Mouse (Mus musculus): ENCODE measurements around the gene Sae1.
"Not testable (repeated sequence)": the region's sequence is repeated elsewhere in the genome, so short reads cannot be mapped to it uniquely, and the experiment has no call there.

The Sae1 gene

DNA sequence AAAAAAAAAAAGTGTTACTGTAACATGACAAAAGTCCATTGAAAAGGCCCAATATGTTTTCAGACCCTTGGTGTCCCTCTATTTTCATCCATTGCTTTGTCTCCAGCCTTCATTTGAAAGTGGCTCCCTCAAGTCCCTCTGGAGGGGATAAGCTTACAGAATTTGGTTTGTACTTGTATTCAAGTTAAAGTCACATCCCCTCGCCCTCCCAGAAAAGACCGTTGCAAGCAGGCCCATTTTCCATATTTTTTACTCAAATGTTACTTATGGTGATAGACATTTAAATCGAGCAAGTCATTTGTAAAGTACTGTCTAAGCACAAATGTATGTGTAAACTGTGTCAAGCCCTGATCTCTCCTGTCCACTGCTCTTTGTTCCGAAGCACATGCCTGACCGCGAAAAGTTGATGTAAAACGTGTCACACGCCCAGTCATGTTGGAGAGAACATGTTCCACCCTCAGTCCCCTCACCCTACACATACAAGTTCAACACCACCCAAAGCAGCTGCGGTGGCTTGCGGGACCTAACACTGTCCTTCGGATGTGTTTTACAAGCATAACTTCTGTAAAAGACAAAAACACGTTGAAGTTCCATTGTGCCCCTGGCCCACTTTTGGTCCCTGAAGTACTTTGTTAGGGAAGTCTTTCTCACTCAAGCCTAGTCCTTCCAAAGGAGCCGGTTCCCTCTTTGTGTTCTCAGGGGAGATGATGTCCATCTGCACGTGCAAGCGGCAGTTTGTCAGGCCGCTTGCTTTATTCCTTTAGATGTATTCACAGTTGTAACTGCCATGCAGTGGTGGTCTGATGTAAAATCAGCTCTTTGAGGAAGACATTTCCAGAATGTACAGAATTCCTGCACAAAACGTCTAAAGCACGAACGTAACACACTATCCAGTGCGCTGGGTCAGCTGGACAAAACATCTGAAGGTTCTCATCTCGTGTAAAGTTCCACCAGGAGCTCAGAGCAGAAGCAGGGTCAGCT lies 15.7 kb upstream of the Sae1 start:
- DNase-seq (ENCODE audit: low spot score in 2 of 2), result peak; percentile 30 to 38

- peak in 1 of 2 experiments; percentile 34 for DNase-seq (ENCODE audit: low spot score in 2 of 2)
These were observed 14.8 kb upstream of the Sae1 start for GRCm38 (mm10) chr7:16402449-16402848.

- peak; percentile 41 to 49 for DNase-seq (ENCODE audit: low spot score in 2 of 2)
These were observed 14.4 kb upstream of the Sae1 start for GRCm38 (mm10) chr7:16401991-16402431.

DNA sequence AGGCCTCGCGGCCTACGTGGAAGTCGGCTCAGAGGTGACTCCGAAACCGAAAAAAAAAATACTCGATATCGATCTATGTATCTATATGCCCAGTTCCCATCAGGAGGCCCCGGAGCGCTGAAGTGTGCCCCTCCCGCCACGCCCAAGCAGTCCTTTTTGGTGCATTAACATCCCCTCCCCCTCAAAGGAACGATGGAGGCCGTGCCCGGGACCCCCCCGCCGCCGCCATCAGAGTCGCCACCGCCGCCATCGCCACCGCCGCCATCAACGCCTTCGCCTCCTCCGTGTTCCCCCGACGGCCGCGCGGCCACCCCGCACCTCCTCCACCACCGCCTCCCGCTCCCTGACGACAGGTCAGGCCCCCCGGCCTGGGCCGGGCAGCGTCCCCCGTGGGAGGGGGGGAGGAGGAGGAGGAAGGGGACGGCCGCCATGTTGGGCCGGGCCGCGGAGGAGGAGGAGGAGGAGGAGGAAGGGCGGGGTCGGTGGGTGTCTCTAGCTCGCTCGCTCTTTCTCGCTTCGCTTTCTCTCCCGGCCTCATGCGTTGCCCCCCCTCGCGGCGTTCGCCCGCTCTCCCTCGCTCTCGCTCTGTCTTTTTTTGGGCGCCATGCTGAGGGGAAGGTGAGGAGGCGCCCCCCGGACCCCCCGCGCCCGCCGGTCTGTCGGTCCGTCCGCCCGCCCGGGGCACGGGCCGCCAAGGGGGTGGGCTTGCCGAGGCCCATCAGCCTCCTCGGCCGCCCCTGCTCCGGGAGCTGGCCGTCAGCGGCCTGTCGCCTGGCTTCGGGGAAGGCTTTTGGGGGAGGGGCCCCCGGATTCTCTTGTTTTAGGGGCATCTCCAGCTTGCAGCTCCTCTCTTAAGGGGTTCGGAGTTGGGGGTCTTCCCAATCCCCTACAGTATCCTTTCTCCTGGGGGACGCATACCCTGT lies 13.3 kb upstream of the Sae1 start, which contains the start of gene Zc3h4:
Zc3h4 (plus strand) TSS at position 222 of the 923 bp plus-strand sequence.
- DNase-seq (ENCODE audit: low spot score in 2 of 2), result peak; percentile 93

- DNase-seq (ENCODE audit: low spot score in 2 of 2), result peak; percentile 98 to 100
These were observed 12.4 kb upstream of the Sae1 start for GRCm38 (mm10) chr7:16399820-16400688.

DNA sequence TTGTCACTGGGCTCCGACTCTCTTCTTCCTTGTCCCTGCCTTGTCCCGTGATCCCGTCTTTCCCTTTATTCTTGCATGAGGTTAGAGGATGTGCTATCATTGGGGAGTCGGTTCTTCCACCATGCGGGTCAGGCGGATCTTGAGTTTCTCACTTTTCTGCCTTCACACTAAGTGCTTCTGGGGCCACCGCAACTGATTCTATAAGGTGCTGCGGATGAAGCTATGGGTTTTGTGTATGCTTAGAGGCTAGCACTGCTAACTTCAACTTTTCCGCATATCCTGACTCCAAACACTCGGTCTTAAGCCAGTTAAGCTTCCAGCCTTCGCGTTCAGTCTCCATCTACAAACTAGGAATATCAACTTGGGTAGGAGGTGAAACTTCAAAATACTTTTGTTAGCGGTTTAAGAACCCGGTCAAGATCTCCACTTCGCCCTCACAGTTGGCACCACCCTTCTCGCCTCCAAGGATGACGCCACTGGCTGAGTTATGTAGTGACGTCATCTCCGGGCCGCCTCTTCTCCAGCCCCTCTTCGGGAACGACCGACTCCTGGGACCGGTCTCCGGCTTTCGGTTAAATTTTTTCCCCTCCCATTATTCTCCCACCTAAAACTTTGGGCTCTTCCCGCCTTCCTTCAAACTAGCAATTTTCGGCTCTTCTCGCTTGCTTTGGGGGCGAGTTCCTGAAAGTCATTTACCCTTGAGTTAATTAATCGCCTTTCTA lies 11.7 kb upstream of the Sae1 start:
- DNase-seq (ENCODE audit: low spot score in 2 of 2), result peak; percentile 86 to 88

GRCm38 (mm10) chr7:16398387-16399050 lies 10.9 kb upstream of the Sae1 start:
- DNase-seq (ENCODE audit: low spot score in 2 of 2), result peak in 1 of 2 experiments; percentile 13

- DNase-seq (ENCODE audit: low spot score in 2 of 2), result no peak
These were observed 9.9 kb upstream of the Sae1 start for GRCm38 (mm10) chr7:16397465-16397864.

DNA sequence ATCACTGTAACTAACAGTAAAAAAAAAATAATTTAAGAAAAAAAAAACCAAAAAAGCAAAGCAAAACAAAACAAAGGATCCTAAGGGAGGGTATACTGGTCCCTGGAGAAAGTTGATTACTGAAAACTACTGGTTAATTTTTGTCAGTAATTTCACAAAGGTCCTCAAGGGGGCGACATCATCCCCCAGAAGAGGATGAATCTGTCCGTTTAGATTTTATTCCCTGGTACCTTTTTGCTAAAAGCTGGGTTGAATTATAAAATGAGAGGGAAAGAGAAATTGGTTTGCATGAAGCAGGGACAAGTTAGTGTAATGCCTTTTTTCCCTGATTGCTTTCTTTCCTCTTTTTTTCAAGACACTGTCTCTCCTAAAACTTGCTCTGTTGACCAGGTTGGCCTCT lies 8.3 kb upstream of the Sae1 start:
- DNase-seq (ENCODE audit: low spot score in 2 of 2), result peak in 1 of 2 experiments; percentile 57

DNA sequence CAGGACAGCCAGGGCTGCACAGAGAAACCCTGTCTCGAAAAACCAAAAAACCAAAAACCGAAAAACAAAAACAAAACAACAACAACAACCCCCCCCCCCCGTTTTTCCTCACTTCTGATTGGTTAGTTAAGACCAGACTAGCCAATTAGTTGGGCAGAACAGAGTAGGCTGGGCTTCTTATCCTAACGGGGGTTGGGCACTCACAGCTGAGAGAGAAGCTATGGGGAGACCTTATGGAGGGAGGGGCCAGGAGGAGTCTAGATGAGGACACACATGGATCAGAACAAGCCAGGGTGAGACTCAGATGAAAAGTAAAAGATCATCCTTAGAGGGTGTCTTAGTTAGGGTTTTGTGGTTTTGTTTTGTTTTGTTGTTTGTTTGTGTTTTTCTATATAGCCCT lies 5.3 kb upstream of the Sae1 start:
- DNase-seq (ENCODE audit: low spot score in 2 of 2), result no peak

DNA sequence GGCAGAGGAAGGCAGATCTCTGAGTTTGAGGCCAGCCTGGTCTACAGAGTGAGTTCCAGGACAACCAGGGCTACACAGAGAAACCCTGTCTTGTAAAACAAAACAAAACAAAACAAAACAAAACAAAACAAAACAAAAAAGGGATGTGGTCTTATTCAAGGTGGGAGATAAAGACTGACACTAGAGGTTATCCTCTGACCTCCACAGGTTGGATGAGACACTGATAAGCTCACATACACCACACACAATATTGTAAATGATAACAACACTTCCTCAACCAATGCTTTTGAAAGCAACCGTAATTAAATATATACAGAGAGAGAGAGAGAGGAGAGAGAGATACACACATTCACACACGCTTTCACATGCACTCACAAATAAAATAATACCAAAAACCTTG lies 2.3 kb upstream of the Sae1 start:
- DNase-seq (ENCODE audit: low spot score in 2 of 2), result not testable (repeated sequence)

DNA sequence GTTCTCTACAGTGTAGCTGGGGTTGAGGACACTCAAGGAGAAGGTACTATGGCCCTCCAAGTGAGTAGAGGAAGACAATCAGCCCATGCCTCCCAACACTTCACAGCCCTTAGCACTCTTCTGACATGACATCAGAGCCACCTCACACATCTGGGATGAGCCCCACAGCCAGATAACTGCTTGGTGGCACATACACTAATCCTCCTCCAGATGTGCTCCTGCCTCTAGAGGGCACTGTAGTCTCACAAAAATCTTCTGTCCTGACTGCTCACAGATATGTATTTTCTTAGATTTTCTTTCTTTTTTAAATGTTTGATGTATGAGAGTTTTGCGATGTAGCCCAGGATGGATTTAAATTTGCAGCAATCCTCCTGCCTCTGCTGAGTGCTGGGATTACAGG lies 11.1 kb downstream of the Sae1 start:
- peak; percentile 27 to 76 for DNase-seq (ENCODE audit: low spot score in 2 of 2)

DNA sequence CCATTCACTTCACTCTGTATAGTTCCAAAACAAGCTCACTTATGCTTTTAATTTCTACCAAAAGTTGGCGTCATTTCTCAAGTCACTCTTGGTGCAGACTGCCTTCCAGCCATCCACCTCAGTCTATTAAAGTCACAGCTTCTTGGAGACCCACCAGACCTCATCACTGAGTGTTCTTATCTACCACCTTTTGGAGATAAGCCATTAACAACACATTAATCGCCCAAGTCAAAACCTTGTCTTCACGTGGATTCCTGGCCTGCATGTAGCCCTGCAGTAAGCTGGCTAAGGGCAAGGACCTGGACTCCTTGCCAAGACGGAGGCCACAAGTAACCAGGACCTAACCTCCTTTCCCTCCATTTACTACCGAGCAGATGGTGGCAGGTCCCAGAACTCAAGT lies 12.6 kb downstream of the Sae1 start:
- no peak for DNase-seq (ENCODE audit: low spot score in 2 of 2)

DNA sequence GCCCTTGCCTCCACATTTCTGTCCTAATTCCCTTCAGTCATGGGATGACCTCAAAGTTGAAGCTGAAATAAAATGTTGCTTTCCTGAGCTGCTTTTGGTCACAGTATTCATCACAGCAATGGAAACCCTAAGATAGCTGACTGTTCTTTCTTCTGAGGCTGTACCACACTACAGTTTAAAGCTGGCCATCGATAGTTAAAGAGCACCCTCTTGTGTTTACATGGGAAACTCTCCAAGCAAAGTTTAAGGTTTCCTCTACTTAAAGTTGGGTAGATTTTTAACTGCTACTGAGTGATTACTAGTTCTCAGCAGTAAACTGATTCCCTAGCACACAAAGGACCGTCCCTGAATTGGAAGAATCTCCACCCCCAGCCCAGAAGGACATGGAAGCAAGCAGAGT lies 13.9 kb downstream of the Sae1 start:
- peak in 1 of 2 experiments; percentile 22 for DNase-seq (ENCODE audit: low spot score in 2 of 2)

GRCm38 (mm10) chr7:16370596-16370995 lies 17.0 kb downstream of the Sae1 start:
- no peak for DNase-seq (ENCODE audit: low spot score in 2 of 2)

GRCm38 (mm10) chr7:16368835-16369234 lies 18.8 kb downstream of the Sae1 start:
- DNase-seq (ENCODE audit: low spot score in 2 of 2), result no peak

DNA sequence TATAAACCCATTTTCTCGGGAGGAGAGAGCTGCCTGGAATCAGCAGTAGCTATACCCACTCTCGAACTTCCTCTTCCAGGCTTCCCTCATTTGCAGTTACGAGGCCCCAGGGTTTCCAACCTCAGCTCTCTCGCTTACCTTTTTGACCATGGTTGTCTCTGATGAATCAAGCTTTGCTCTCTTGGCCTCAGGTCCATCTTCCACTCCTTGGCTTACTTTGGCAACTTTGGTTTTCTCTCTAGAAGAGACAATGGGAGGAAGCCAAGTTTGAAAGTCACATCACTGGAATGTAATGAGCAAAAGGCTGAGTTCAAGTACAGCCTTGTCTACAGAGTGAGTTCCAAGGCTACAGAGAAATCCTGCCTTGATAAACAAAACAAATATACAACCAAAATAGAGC lies 20.9 kb downstream of the Sae1 start:
- no peak for DNase-seq (ENCODE audit: low spot score in 2 of 2)

DNA sequence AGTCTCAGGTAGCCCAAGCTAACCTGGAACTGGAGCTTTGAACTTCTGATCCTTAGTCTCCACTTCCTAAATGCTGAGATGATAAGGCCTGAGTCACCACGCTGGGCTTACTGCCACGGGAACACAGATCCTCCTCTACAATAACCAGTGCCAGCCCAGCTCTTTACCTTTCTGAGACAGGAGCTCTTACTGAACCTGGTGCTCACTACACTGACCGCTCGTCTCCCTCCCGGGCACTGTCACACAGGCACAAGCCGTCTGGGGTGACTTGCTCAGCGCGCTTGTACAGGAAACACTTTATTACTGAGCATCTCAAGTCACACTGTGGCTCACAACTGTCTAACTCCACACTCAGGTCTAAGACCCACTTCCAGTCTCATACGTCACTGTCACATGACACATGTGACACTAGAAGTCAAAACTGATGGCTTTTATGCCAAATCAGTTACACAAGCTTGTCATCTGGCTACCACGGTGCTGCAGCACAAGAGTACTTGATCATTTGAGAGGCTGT lies 21.4 kb downstream of the Sae1 start:
- DNase-seq (ENCODE audit: low spot score in 2 of 2), result no peak

- no peak for DNase-seq (ENCODE audit: low spot score in 2 of 2)
These were observed 22.6 kb downstream of the Sae1 start for GRCm38 (mm10) chr7:16364901-16365500.
